Mouse (Mus musculus): ENCODE measurements at regions not wholly inside any gene's neighbourhood (a gene's known extent, or its start where the extent isn't known, plus 50 kb on each side); places are given as distances from the start of the nearest gene placed in this dataset.

DNA sequence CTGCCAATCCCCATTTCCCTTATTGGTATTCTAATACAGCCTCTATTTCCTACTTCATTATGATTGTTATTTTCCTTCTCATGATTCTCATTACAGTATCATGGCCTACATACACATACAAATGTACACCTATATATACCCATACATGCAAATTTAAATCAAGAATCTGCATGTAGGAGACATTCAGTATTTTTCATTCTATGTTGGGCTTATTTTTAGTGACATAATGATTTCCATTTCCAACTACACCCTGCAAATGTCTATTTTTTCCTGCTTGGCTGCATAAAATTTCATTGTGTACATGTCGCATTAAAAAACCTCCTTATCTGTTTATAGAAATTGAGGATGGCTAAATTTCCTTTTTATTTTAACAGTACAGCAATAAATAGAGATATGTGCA, 236.9 kb upstream of the Ghitm start:
- Histone ChIP-seq H3K4me1 (ENCODE audit: insufficient read depth, low read length) (no peaks in the 10 kb centered on the region), H3K36me3 (ENCODE audit: insufficient read depth, low read length) (no peaks in the 10 kb centered on the region), H3K4me3 (ENCODE audit: low read length) (no peak overlapping the region), H3K27me3 (ENCODE audit: insufficient read depth, low read length) (no peaks in the 10 kb centered on the region), H3K9me3 (ENCODE audit: low read length) (no peaks in the 10 kb centered on the region), H3K9ac (replicated peaks; ENCODE audit: low read length) (no peak overlapping the region), H3K4me2 (ENCODE audit: low read depth, low read length) (no peak overlapping the region), H3K27ac (no peak overlapping the region)
- no peak for TF ChIP-seq CTCF (IDR thresholded peaks at IDR 0.05; ENCODE audit: low read depth)
- ATAC-seq (no peak), DNase-seq (ENCODE audit: low spot score) (no peak)
- 89% methylated on average over 1 of the region's 1 CpGs for WGBS

DNA sequence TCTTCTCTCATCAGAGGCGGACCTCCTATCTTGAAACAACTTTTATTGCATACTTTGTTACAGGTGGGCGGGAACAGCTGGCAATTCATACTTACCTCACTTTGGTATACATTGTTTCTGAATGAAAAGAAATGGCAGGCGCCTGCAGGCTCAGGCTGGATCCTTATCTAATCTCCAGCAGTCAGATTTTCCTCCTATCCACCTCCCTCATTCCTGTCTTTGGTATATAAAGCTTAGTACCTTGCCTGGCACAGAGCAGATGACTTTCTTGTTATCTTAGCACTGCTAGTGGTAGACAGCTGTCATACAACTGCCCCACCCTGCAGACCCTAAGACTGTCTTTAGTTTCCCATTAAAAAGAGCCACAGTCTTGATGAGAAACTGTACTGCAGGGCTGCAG, 226.8 kb upstream of the Ghitm start:
- Histone ChIP-seq H3K27ac (no peak overlapping the region), H3K9me3 (ENCODE audit: low read length) (no peaks in the 10 kb centered on the region), H3K4me1 (ENCODE audit: insufficient read depth, low read length) (no peaks in the 10 kb centered on the region), H3K36me3 (ENCODE audit: insufficient read depth, low read length) (no peaks in the 10 kb centered on the region), H3K4me2 (ENCODE audit: low read depth, low read length) (no peak overlapping the region), H3K27me3 (ENCODE audit: insufficient read depth, low read length) (no peaks in the 10 kb centered on the region), H3K4me3 (ENCODE audit: low read length) (no peak overlapping the region), H3K9ac (replicated peaks; ENCODE audit: low read length) (no peak overlapping the region)
- no peak for TF ChIP-seq CTCF (IDR thresholded peaks at IDR 0.05; ENCODE audit: low read depth)
- no peak for ATAC-seq
- no peak for DNase-seq (ENCODE audit: low spot score)
- WGBS, result 79% methylated on average over 3 of the region's 3 CpGs

DNA sequence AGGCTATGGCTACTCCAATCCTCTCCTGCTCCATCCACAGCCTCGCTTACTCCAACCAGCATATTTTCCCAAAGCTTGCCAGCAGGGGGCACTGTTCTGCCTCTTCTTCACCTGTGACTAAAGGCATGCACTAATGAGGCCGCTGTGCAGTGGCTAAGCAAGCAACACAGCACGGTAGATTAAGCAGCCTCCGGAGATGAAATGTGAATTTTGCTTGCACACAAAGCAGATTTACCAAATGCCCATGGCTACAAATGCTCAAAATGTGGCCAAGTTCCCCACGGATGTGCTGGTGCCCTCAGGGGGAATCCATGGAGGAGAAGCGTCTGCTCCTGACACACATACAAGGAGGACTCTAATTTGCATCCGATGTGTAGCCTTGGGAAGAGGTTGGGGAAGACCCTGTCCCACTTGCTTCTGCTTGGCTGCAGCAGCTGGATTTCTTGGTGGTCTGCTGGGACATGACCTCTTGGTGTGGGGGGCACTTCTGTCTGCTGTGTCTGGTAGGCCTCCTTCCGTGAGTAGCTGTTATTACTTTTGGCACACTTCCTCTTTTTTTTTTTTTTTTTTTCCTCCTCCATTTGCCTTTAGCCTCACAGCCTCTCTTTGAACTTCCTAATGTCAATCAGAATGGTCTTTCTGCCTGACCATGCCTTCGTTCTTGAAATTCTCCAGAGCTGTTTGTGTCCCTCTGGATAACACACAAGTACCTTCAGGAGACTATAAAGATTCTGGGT, 221.1 kb upstream of the Ghitm start:
- 0 out of 2 replicates have a peak overlapping the region, but pooled peaks have one; percentile 8 for H3K4me2 ChIP-seq (ENCODE audit: low read depth, low read length)
- no peak overlapping the region for H3K27ac ChIP-seq
- TF ChIP-seq CTCF (IDR thresholded peaks at IDR 0.05; ENCODE audit: low read depth), result peak; percentile 78
- no peak overlapping the region for H3K4me3 ChIP-seq (ENCODE audit: low read length)
- H3K4me1 ChIP-seq (ENCODE audit: insufficient read depth, low read length), result no peaks in the 10 kb centered on the region
- 16% methylated on average over 9 of the region's 9 CpGs for WGBS
- DNase-seq (ENCODE audit: low spot score), result peak; percentile 86
- no peaks in the 10 kb centered on the region for H3K27me3 ChIP-seq (ENCODE audit: insufficient read depth, low read length)
- peak; percentile 90 for ATAC-seq
- no peak overlapping the region for H3K9ac ChIP-seq (replicated peaks; ENCODE audit: low read length)
- no peaks in the 10 kb centered on the region for H3K9me3 ChIP-seq (ENCODE audit: low read length)
- no peaks in the 10 kb centered on the region for H3K36me3 ChIP-seq (ENCODE audit: insufficient read depth, low read length)

DNA sequence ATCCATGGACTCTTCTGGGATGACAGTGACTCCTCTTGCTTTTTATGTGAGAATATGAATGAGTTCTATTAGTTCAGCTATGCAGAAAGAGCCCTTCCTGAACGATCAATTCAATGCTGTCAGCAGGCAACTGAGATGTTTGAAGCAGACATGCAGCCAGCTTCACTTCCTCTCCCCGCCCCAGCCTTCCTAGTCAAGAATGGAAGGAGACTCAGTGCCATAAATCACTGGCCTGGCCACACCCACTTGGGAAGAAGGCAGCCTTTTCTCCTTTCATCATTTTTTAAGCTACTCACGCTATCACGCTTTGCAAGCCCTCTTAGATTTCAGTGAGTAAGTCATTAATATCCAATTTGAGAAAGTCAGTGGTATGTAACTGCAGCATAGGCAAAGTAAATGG, 188.3 kb upstream of the Ghitm start:
- no peak overlapping the region for H3K4me3 ChIP-seq (ENCODE audit: low read length)
- H3K36me3 ChIP-seq (ENCODE audit: insufficient read depth, low read length), result no peaks in the 10 kb centered on the region
- WGBS, result 57% methylated on average over 4 of the region's 4 CpGs
- ATAC-seq (no peak), DNase-seq (ENCODE audit: low spot score) (no peak)
- no peak overlapping the region for H3K9ac ChIP-seq (replicated peaks; ENCODE audit: low read length)
- H3K27me3 ChIP-seq (ENCODE audit: insufficient read depth, low read length), result no peaks in the 10 kb centered on the region
- TF ChIP-seq CTCF (IDR thresholded peaks at IDR 0.05; ENCODE audit: low read depth), result no peak
- H3K27ac ChIP-seq, result no peak overlapping the region
- no peak overlapping the region for H3K4me2 ChIP-seq (ENCODE audit: low read depth, low read length)
- H3K9me3 ChIP-seq (ENCODE audit: low read length), result no peaks in the 10 kb centered on the region
- 0 out of 2 replicates have a peak, but pooled peaks cover 4% of the 10 kb centered on the region for H3K4me1 ChIP-seq (ENCODE audit: insufficient read depth, low read length)

DNA sequence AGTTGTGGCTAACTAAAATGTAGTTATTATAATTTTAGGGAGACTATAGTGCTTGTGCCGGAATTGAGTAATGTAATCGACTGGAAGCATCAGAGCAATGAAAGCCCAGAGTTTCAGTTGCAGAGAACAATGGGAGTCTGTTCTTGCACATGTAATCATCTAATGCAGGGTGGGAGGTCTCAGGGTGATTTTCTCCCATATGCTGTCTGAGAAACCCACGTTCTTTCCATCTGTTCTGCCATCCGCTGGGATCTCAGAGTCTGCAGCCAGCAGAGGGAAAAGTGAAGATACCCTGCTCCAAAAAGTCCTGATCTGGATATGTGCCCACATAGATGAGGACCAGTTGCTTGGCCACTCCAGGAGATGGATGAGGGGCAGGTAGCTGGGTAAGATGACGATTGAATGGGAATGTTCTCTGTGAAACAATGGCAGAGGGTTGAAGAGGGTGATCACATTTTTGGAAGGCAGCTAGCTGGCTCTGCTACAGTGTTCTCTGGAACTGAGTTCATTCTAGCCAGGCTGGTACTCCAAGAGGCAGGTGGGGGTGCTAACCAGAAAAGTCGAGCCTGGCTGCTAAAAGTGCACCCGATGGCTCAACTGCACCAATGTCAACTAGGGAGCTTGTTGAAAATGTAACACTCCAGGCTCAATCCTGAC, 180.3 kb upstream of the Ghitm start:
- no peak overlapping the region for H3K9ac ChIP-seq (replicated peaks; ENCODE audit: low read length)
- no peak for TF ChIP-seq CTCF (IDR thresholded peaks at IDR 0.05; ENCODE audit: low read depth)
- no peaks in the 10 kb centered on the region for H3K36me3 ChIP-seq (ENCODE audit: insufficient read depth, low read length)
- ATAC-seq (peak; percentile 80), DNase-seq (ENCODE audit: low spot score) (peak; percentile 60)
- H3K4me3 ChIP-seq (ENCODE audit: low read length), result no peak overlapping the region
- 48% methylated on average over 7 of the region's 7 CpGs for WGBS
- H3K9me3 ChIP-seq (ENCODE audit: low read length), result no peaks in the 10 kb centered on the region
- H3K27me3 ChIP-seq (ENCODE audit: insufficient read depth, low read length), result no peaks in the 10 kb centered on the region
- H3K4me1 ChIP-seq (ENCODE audit: insufficient read depth, low read length), result 0 out of 2 replicates have a peak, but pooled peaks cover 2% of the 10 kb centered on the region
- H3K4me2 ChIP-seq (ENCODE audit: low read depth, low read length), result no peak overlapping the region
- no peak overlapping the region for H3K27ac ChIP-seq

DNA sequence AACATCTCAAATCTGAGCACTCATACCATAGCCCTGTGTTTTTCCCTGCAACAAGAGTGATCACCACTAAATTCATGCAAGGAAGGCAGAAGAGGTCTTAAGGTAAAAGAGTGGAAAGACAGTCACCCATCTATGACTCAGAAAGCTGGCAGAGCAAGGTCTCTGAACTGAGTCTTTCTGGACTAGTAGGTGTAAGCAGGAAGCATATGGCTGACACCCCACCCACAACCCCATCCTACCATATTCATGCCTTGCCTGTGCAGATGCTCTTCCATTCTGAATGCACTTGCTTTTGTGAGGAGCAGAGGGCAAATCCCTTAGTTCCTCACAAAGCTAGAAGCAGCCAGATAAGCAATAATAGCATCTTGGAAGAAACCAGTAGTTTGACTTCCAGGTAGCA, 178.8 kb upstream of the Ghitm start:
- Histone ChIP-seq H3K4me2 (ENCODE audit: low read depth, low read length) (no peak overlapping the region), H3K4me1 (ENCODE audit: insufficient read depth, low read length) (0 out of 2 replicates have a peak, but pooled peaks cover 2% of the 10 kb centered on the region), H3K36me3 (ENCODE audit: insufficient read depth, low read length) (no peaks in the 10 kb centered on the region), H3K27ac (no peak overlapping the region), H3K4me3 (ENCODE audit: low read length) (no peak overlapping the region), H3K27me3 (ENCODE audit: insufficient read depth, low read length) (no peaks in the 10 kb centered on the region), H3K9me3 (ENCODE audit: low read length) (no peaks in the 10 kb centered on the region), H3K9ac (replicated peaks; ENCODE audit: low read length) (no peak overlapping the region)
- DNase-seq (ENCODE audit: low spot score), result no peak
- ATAC-seq, result no peak
- TF ChIP-seq CTCF (IDR thresholded peaks at IDR 0.05; ENCODE audit: low read depth), result no peak

DNA sequence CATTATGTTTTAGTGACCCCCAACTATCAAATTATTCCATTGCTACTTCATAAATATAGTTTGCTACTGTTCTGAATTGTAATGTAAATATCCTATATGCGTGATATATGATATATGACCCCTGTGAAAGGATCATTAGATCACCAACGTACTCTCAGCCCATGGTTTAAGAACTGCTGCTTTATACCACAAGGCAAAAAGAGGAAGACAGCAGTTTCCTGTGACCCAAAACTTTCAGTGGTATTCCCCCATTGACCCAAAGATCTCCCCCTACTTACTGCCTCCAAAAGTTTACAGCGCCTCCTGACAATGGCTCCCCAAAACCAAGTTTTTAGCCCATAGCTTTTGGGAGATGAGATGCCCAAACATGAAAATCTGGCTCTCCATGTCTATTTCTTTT, 177.8 kb upstream of the Ghitm start:
- H3K4me3 ChIP-seq (ENCODE audit: low read length), result no peak overlapping the region
- H3K9ac ChIP-seq (replicated peaks; ENCODE audit: low read length), result no peak overlapping the region
- no peaks in the 10 kb centered on the region for H3K36me3 ChIP-seq (ENCODE audit: insufficient read depth, low read length)
- 0 out of 2 replicates have a peak, but pooled peaks cover 2% of the 10 kb centered on the region for H3K4me1 ChIP-seq (ENCODE audit: insufficient read depth, low read length)
- 88% methylated on average over 3 of the region's 3 CpGs for WGBS
- H3K27ac ChIP-seq, result no peak overlapping the region
- no peaks in the 10 kb centered on the region for H3K9me3 ChIP-seq (ENCODE audit: low read length)
- no peaks in the 10 kb centered on the region for H3K27me3 ChIP-seq (ENCODE audit: insufficient read depth, low read length)
- ATAC-seq, result no peak
- no peak overlapping the region for H3K4me2 ChIP-seq (ENCODE audit: low read depth, low read length)
- DNase-seq (ENCODE audit: low spot score), result no peak
- no peak for TF ChIP-seq CTCF (IDR thresholded peaks at IDR 0.05; ENCODE audit: low read depth)

Data from hindbrain, postnatal 0 days (tissue).